Mouse (Mus musculus): ENCODE data around the gene Pik3cb.

Gene Pik3cb

DNA sequence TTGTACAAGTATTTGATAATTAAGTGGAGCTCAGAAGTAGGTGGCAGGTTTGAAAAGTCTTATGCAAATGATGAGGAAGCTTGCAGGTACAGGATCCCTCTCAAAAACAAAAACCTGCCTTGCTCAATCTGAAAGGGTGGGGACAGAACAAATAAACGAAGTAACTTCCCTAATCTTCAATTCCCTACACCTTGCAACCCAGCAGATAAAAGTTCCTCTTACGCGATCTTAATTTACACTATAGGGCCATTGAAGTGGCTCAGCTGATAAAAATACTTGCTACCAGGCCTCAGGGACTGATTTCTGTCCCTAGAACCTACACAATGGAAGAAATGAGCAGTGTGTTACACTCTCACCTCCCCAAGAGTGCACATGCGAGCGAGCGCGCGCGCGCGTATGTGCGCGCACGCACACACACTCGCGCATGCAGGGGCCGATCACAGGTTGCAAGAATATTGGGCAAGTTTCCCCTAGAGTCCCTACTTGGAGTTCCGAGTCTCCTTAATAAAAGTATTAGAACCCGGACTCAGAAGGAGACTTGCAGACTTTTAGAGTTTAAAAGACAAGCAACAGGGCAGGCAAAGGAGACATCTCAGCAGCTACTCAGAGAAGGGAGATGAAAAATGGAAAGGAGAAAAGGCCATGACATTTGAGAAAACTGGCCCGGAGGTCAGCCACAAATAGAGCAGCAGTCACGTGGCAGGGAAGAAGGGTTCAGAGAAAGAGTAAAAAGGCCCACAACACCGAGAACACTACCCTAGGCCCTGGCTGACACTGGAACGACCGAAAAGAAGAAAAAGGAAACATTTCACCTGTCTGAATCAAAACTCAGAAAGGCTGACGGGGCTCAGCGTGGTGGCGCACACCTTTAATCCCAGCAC, 6.7 kb upstream of the Pik3cb start:
- no peak for DNase-seq (ENCODE audit: low spot score in 2 of 2)

DNA sequence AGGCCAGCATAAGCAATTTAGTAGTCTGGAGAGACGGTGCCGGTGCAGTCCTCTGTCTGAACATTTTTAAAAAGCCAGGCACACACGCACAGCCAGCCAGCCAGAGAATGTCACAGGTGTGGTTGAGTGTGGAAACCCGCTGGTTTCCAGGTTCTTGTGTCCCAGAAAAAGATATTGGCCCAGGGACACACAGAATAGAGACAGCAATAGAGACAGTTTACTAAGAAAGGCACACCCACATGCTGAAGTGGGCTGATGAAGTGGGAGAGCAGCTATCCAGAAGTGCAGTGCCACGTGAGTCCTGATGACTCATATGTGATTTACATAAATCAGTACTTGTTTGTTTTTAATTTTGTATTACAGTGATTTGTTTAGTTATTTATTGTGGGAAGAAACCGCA, 5.3 kb upstream of the Pik3cb start:
- DNase-seq (ENCODE audit: low spot score in 2 of 2): no peak

DNA sequence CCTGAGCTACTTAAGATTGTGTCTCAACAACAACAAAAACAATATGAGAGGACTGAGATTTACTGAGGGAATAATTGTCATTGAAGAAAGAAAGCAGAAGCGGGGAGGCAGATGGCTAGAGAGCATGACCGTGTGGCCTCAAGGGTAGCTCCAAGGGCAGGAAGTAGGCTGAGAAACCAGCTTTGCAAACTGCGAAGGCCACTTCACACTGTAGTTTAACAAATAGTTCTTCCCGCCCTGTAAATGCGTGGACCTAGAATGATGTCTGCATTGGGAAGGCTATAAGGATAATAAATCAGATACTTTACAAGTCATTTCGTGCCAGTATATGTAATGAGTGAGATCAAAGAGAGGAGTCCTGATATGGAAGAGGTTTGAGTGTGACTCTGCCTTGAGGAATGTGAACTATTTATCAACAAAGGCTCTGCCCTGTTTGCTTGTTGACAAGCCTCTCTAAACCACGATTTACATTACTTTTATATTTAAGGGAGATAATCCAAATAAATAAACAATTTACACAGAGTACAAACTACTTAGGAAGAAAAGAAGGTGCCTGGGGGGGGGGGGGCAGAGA, 4.1 kb upstream of the Pik3cb start:
- no peak for DNase-seq (ENCODE audit: low spot score in 2 of 2)

DNA sequence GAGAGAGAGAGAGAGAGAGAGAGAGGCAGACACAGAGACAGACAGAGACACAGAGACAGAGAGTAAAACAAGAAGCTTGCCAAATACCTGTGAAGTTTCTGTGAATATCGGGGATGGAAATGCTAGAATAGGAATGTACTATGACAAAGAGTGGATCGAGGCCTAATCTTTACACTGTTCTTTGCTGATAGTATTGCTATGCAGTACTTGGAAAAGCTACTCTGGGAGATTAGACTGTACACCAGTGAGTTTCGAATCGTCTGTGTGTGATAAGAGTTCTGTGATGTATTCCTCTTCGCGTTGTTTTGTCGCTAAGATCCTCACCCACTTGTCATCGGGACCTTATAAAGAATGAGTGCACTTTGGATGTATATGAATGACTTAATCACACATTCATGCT, 1.2 kb upstream of the Pik3cb start:
- DNase-seq (ENCODE audit: low spot score in 2 of 2): no peak

DNA sequence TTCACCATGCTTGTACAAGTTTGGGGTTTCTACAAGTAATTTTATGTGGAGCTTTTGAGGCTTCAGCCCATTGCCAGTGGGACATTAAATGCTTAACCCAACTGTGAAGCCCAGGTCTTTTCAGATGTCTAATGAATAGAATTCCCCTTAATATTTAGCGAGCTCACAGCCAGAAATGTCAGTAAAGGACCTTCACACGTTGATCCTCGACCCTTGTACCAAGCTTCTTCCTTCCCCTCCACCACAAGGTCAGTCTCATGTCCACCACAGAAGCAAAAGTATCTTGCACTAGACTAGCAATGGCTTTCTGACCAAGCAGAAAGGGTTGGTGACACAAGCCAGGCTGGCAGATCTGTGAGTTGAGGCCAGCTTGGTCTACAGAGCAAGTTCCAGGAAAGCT, 750 bp upstream of the Pik3cb start:
- no peak for DNase-seq (ENCODE audit: low spot score in 2 of 2)

DNA sequence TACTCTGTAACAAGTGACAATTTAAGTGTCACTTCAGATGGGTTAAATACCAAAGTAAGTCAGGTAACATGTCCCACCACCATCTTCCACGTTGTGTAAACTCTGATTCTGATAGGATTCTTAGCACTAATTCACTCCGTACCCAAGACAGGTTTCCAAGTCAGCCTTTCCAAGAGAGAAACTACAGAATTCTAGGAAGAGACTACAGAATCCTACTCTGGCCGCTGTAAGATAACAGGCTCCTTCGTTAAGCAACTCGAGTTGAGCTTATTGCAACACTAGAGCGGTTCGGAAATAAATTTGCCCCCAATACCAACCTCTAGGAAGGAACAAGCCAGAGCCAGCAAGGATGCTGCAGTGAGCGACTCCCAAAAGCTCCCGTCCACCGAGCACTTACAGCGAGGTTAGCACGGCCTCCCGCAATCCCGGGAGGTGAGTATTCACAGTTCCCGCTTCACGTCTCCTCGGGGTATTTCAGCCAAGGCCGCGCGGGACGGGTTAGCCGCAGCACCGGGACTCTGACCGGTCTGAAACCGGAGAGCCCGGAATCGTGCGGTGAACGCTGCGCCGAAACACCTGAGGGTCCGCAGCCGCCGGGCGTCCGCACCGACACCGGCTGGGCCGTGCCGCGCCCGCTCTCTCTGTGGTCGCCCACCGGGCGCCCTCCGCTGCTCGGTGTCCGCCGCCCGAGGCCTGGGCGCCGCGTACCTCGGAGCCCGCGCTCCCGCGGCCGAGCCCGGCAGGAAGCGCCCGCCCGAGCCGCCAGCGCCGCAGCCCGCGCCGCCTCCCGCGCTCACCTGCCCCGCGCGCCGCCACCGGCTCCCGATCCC, 1.0 kb downstream of the Pik3cb start:
- peak; percentile 60 for DNase-seq (ENCODE audit: low spot score in 2 of 2)

DNA sequence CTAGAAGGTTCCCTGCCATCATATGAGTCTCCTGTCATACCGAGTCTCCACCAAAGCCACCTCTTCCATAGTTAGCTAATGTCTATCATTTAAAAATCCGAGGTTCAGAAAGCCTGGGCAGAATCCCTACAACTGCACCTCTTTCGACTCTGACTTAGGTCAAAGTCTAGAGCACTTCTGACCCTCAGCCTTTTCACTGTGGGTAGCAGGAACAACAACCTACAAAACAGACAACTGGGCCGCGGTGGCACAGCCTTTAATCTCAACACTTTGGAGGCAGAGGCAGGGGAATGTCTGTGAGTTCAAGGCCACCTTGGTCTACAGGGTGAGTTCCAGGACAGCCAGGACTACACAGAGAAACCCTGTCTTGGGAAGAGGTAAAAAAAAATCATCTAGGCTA, 3.1 kb downstream of the Pik3cb start:
- no peak for DNase-seq (ENCODE audit: low spot score in 2 of 2)

DNA sequence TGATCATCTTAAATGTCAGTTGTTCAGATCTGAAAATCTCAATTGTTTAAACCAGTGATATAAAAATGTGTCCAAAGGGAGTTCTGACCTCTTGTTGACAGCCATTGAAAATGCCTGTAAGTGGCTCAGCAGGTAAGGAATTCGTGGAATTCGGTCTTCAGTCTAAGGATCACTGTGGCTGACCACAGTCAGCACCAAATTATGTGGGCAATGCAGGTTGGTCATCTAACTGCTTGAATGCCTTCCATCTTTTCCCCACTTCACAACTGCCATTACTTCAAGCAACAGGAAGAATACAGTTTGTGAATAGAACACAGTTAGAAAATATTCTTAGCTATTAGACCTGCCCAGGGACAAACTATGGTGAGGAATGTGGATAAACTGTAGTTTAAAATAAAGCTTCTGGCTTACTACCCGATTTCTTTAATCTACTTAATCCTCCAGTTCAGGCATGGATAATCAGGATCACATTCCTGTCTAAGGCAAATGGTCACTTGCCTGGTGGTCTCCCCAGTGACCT, 8.4 kb downstream of the Pik3cb start:
- DNase-seq (ENCODE audit: low spot score in 2 of 2): no peak

DNA sequence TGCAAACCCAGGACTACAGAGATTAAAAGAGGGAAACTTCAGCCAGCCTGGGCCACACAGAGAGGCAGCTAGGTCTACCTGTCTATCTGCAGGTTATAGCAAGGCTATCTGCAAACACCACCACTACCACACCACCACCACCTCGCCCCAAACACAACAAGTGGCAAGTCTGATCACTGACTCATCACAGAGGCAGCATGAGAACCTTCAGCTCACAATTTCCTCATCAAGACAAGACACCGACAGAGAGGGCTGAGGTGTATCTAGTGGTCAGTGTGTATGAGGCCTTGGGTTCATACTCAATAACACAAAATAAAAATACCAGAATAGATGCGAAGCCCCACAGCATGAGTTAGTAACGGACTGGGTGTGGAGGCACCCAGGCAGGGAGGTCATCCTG, 9.3 kb downstream of the Pik3cb start:
- no peak for DNase-seq (ENCODE audit: low spot score in 2 of 2)

DNA sequence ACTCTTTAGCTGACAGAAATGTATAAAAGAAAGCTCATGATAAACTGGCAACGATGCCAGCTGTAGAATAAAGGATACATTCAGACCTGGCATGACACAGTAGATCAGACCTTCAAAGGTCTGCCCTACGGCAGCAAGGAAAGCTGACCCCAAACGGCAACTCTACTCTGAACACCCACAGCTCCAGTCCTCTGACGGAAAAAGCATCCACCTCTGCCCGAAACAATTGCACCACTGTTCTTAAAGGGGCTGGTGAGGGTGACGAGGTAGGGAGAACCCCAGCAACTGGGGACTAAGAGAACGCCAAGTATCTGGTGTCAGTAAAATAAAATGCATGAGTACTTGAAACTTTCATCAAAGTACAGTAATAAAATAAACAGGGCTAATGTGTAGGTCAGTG, 12.8 kb downstream of the Pik3cb start:
- DNase-seq (ENCODE audit: low spot score in 2 of 2): no peak

DNA sequence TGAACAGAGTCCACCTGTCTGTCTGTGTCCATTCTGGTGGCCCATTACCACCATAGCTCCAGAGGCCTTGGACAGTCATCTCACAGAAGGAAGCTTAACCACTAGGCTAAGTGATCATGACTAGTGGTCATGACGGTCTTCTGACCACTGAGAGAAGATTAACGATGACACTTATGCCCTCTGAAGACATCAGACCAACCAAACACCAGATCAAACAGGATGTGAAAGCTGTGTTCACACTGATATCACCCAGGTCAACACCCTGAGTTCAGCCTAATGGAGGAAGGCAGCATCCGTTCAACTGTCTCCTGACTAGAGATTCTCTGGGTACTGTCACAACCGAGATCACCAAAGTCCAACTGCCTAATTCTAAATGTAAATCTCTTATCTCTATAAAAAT, 17.7 kb downstream of the Pik3cb start:
- DNase-seq (ENCODE audit: low spot score in 2 of 2): no peak

DNA sequence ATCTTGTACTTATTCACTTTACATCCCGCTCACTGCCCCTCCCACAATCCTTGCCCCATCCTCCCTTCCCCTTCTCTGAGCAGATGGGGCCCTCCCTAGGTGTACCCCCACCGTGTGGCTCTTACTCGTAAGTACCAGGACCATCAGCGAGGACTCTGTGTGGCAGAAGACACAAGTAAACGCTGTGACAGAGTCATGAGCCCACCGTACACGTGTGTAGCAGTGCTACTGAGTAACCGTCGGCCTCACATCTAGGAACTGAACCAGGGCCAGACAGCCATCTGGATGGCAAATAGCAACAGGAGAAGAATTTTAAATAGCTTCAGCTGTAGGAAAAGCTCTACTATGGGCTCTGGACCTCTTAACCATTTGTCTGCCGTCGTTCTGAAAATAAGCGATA, 28.0 kb downstream of the Pik3cb start:
- no peak for DNase-seq (ENCODE audit: low spot score in 2 of 2)

DNA sequence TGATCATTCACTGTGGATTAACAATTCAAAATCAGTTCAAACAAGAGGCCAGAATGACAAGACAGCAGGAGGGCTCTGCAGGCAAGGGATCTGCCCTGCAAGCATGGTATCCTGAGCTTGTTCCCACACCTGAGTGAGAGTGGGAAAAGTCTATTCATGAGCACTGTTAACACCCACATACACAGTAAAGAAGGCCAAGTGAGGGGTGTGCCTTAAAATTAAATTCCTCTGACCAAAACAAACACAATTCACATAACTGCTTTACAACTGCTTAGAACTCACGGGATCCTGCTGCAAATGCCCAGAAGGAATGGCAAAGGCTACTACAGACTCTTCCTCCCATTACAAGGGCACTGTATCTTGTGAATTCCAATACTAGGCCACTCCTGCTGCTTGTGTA, 29.3 kb downstream of the Pik3cb start:
- no peak for DNase-seq (ENCODE audit: low spot score in 2 of 2)

DNA sequence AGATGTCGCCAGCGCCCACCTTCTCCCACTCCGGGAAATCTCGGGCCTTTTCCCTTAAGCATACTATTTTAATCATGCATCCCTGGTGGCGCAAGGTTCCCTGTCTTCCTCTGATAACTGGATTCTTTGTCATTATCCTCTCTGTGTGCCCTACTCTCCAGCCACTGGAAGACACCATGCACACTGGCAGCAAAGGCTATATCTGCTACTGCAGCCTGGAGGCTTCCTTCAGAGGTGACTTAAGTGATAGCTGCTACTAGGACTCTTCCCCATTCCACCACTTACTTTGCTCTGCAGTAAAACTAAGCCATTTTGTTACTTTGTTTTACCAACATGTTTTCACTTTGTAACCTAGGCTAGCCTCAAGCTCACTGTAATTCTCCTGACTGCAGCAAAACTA, 30.2 kb downstream of the Pik3cb start:
- DNase-seq (ENCODE audit: low spot score in 2 of 2): no peak

DNA sequence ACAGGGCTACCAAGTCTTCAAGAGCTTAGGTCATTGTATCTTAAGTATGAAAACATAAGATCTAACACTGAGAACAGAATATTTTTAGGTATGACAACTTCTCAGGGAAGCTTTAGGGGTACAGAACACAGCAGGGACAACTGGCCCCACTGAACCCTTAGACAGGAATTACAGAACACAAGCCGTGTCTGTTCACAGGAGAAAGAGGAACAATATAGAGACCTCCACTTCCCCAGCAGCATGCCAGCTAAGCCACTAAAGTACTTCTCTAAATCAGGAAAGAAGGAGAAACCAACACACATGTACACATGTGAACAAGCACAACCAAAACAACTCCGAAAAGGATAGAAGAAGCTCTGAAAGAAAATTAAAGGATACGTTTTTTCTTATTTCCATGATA, 30.8 kb downstream of the Pik3cb start:
- DNase-seq (ENCODE audit: low spot score in 2 of 2): no peak

DNA sequence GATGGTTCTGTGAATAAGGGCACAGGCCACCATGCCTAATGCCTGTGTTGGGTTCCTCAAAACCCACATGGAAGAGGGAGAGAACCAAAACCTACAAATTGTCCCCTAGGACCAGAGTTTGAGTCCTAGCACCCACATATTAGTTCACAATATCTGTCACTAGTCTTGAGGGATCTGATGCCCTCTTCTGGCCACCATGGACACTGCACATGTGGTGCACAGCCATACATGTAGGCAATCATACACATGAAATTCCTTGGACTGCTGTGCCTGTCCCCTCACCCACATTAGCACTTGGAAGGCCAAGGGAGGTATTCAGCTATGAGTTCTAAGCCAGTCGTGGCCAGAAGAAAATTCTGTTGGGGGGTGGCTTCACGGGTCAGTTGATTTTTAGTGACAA, 36.0 kb downstream of the Pik3cb start:
- DNase-seq (ENCODE audit: low spot score in 2 of 2): peak in 1 of 2 experiments; percentile 28

DNA sequence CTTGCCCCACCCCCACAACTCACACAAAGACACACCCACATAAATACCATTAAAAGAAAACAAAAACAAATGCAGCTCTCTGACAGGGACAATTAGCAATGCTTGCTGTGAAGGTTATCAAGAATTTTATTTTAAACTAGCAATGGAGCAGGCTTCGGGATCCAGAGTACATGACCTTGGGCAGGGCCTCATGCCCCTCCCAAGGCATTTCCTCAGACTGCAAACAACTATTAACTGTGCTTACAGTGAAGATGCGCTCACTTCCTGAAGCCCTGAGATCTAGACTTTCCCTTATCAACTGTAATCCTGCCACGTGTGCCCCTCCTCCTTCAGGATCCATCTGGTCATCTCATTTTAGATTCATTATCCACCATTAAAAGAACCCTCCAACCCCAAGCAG, 36.6 kb downstream of the Pik3cb start:
- DNase-seq (ENCODE audit: low spot score in 2 of 2): no peak

DNA sequence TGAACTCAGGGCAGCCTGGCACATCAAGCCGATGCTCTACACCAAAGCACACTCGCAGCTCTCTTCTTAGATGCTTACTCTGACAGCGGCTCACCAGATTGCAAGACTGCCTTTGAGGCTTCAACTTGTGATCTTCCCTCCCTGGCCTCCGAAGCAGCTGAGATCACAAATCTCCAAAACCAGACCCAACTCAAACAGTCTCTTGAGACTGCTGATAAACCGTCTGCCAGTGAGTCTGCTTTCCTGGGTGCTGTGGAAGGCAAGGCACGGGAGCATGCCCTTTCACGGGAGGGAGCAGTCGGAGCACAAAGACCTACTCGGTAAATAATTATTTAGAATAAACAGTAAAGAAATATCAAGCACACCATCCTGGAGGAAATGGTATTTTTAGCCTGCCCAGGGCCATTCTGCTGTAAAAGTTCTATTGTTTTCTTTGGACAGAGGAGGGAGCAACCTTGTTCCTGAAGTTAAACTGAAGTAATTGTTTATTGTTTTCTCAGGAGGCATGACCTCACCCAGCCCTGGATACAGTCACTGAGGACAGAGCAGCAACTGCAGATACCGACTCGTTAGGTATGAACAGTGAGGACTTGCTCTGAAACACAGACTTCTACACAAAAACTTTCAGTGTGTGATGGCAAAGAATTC, 41.8 kb downstream of the Pik3cb start:
- DNase-seq (ENCODE audit: low spot score in 2 of 2): no peak

DNA sequence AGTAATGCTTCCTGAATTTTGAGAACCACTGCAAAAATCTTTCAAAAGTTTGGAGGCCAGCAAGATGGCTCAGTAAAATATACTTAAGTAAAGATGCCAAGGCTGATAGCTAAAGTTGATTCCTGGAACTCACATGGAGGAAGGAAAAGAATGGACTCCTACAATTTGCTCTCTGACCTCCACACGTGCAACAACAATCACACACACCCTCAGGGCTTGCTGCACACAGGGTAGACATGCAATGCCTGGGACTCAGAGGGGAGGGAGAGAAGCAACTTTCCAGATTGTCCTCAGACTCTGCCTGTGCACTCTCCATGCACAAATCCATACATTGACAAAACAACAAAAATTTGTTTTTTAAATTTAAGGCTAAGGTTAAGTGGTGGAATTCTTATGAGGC, 42.8 kb downstream of the Pik3cb start:
- no peak for DNase-seq (ENCODE audit: low spot score in 2 of 2)

DNA sequence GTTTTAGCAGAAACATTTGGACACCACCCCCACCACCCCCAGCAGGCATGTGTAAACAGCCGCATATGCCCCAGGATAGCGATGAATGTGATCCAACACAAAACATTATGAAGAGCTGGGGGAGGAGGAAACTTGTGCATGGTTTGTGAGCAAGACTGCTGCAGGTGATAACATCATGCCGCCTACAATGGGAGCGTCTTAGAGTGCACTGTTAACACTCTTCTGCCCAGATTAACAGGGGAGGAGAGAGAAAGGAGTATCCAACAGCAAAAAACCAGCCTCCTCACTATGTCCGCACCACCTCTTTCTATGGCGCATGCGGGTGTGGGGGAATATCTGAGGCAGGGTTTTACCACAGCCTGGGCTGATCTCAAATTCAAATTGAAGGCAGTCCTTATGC, 45.2 kb downstream of the Pik3cb start:
- DNase-seq (ENCODE audit: low spot score in 2 of 2): no peak

DNA sequence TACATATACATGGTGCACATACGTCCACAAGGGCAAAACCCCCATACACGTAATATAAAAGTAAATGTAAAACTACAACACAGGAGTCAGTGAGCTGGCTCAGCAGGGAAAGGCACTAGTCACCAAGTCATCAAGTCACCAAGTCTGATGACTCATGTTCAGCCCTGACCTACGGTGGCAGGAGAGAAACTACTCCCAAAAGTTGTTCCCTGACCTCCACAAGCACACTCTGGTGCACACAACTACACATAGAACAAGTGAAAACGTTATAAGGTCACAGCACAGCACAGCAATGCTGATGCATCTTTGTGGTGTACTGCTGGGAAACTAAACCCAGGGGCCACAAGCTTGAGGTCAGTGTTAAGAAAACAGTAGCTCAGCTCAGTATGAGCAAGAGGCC, 49.9 kb downstream of the Pik3cb start:
- DNase-seq (ENCODE audit: low spot score in 2 of 2): no peak

DNA sequence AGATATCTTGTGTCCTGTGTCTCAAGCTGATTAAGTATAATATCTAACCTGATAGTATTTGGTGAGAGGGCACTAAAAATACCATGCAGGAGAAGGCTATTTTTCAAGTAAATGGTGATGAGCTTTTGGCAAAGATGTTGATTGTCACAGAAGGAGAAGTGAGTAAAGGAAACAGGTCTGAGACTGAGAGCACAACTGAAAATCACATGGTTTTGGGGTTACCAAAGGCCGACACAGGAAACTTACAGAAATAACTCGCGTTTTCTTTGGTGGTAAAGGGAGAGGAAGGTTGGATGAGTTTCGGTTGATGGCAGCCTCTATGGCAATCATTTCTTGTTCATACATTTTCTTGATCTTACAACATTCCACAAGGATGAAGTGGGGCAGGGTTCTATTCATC, 50.5 kb downstream of the Pik3cb start:
- DNase-seq (ENCODE audit: low spot score in 2 of 2): no peak

All from spleen, postnatal 10 days (tissue).